Mouse (Mus musculus) liver, adult 2 months (tissue): ENCODE data around the gene Tppp. TPM values are rescaled to one million over a fixed set of nuclear protein-coding genes. Genes with fewer than 3 reads are reported as not detected.
"Not testable (repeated sequence)": the region's sequence is repeated elsewhere in the genome, so short reads cannot be mapped to it uniquely, and the experiment has no call there.

Experiments used
- DNase-seq: peaks from one replicate; pipeline ENCODE4 v3.0.0-alpha.2; 2011; ENCODE audit warnings: low read depth, low spot score; ENCODE audit errors: extremely low read depth
- H3K27ac ChIP-seq: fragments of 200-500 bp; replicated peaks from 2 replicates; pipeline ENCODE4 v1.5.1; 2012; ENCODE audit warnings: low read depth, mild to moderate bottlenecking, control low read depth, inconsistent platforms, low read length; ENCODE audit not compliant: insufficient read depth
- H3K27me3 ChIP-seq: fragments of 200-500 bp; 2 replicates; pipeline ENCODE4 v1.6.1; 2012; ENCODE audit warnings: mild to moderate bottlenecking, moderate library complexity, low read length, inconsistent platforms; ENCODE audit not compliant: control insufficient read depth, insufficient read depth
- H3K36me3 ChIP-seq: fragments of 200-500 bp; 2 replicates; pipeline ENCODE4 v1.6.1; 2012; ENCODE audit warnings: low read length, inconsistent platforms; ENCODE audit not compliant: control insufficient read depth, insufficient read depth
- H3K4me1 ChIP-seq: fragments of 200-500 bp; 2 replicates; pipeline ENCODE4 v1.6.1; 2011; ENCODE audit warnings: low read length; ENCODE audit not compliant: control insufficient read depth, insufficient read depth
- H3K4me3 ChIP-seq: fragments of 200-500 bp; 2 replicates; pipeline ENCODE4 v1.5.1; 2011; ENCODE audit warnings: low read depth, mild to moderate bottlenecking, control low read depth, low read length, moderate library complexity; ENCODE audit not compliant: insufficient read depth
- H3K79me2 ChIP-seq: fragments of 200-500 bp; 2 replicates; pipeline ENCODE4 v1.6.1; 2012; ENCODE audit warnings: inconsistent platforms, mild to moderate bottlenecking, low read length, moderate library complexity; ENCODE audit not compliant: control insufficient read depth, insufficient read depth
- H3K9ac ChIP-seq: fragments of 200-500 bp; 2 replicates; pipeline ENCODE4 v1.6.1; 2012; ENCODE audit warnings: low read depth, mild to moderate bottlenecking, control low read depth, inconsistent platforms, low read length
- CTCF ChIP-seq: fragments of 200-500 bp; IDR thresholded peaks from 2 replicates; pipeline ENCODE4 v1.5.1; 2011; ENCODE audit warnings: low read depth, low read length, control low read depth
- POLR2A ChIP-seq: fragments of 200-500 bp; IDR thresholded peaks from 2 replicates; pipeline ENCODE4 v1.6.1; 2011; ENCODE audit warnings: low read length, control low read depth; ENCODE audit not compliant: insufficient read depth; ENCODE audit errors: extremely low read depth
- WGBS: fragments of 180-500 bp; shearing (Covaris S2); methylation state at CpG from one replicate; pipeline ENCODE4 v1.1.7; 2018; 5-methylcytosine and 5-hydroxymethylcytosine counted together
- polyA plus RNA-seq: library from polyadenylated mRNA; depleted of rRNA; stranded (reverse); fragments of >200 nt; gene quantifications from 2 replicates; pipeline ENCODE4 v1.2.3, GENCODE M21; 2012; rRNA removed
- total RNA-seq: library from RNA; depleted of rRNA; stranded (reverse); fragments of >200 nt; gene quantifications from 2 replicates; pipeline ENCODE4 v1.2.3, GENCODE M21; 2014; rRNA removed

Gene Tppp
- total and polyA plus RNA-seq, 2 experiments, result 2.9 to 9.8 TPM

DNA sequence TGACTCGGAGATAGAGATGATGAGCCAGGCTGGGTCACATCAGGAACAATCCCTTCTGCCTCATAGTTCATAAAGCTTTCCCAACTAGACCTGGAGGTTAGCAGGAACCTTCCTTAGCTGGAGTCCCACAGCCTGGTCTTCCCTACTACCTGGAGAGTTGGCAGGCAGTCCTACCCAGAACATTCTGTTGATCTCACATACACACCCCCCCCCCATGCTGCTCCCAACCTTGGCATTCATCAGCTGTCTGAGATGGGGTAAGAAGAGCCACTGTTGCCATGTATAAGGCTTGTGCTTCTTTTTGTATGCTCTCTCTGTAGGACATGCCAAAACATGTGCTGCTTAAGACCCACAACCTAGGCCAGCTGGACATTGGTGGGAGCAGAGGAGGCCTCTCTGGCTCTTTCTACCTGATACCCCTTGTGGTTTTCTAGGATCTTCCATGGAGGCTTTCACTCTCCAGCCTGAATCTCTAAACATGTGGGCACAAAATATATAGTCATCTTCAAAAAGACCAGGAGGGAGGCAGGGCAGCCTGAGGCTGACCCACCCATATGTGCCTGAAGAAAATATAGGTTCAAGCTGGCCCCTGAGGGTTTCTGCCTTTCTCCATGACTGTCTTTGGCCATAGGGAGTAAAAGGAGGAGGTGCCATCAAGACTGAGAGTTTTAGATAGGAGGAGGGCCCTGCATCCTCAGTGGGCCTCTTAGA, 54.3 kb downstream of the Tppp start:
- no peak for DNase-seq
- Histone ChIP-seq H3K27ac (no peak overlapping the region), H3K9ac (no peak overlapping the region), H3K4me1 (no peaks in the 10 kb centered on the region), H3K4me3 (no peak overlapping the region), H3K36me3 (no peaks in the 10 kb centered on the region), H3K27me3 (no peaks in the 10 kb centered on the region), H3K79me2 (no peaks in the 10 kb centered on the region)
- no peak for TF ChIP-seq CTCF
- 95% methylated on average over 1 of the region's 1 CpGs for WGBS

DNA sequence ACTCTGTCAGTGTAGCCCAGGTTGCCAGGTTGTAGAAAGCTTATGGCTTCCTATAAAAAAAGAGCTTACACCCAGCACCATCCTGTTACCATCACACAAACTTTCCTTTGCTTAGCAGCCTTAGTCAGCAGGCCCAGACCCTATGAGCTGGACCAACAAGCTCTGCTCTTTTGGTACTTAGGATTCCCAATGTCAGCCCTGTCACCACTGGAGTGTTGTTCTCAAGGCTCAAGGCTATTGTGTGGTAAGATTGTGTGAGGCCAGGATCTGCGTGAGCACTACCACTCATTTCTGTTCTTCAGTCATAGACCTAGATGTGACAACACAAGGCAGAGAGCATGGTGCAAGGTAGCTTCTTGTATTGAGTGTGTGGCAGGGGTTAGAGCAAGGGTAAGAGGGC, 57.4 kb downstream of the Tppp start:
- no peaks in the 10 kb centered on the region for H3K4me1 ChIP-seq
- no peak overlapping the region for H3K9ac ChIP-seq
- no peak for TF ChIP-seq POLR2A
- no peak for TF ChIP-seq CTCF

DNA sequence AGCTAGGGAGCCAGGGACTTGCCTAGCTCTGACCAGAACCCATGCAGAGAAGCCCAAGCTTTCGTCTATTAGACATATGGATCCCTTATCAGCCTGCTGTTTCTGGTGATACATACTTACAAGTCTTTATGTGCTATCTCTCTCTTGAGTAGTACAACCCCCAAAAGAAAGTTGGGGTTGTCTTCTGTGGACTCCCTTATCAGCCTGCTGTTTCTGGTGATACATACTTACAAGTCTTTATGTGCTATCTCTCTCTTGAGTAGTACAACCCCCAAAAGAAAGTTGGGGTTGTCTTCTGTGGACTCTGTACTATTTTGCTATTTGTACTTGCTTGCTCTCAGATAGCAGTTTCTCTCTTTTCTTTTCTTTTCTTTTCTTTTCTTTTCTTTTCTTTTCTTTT, 62.0 kb downstream of the Tppp start:
- DNase-seq, H3K27me3 ChIP-seq, H3K27ac ChIP-seq: not testable (repeated sequence)

More for the DNA sequence above, 57.4 kb downstream of the Tppp start:
- no peak for DNase-seq
- H3K4me3 ChIP-seq, result no peak overlapping the region
- no peaks in the 10 kb centered on the region for H3K27me3 ChIP-seq
- H3K79me2 ChIP-seq, result no peaks in the 10 kb centered on the region
- no peaks in the 10 kb centered on the region for H3K36me3 ChIP-seq
- H3K27ac ChIP-seq, result no peak overlapping the region
- WGBS, result 96% methylated on average over 1 of the region's 1 CpGs

DNA sequence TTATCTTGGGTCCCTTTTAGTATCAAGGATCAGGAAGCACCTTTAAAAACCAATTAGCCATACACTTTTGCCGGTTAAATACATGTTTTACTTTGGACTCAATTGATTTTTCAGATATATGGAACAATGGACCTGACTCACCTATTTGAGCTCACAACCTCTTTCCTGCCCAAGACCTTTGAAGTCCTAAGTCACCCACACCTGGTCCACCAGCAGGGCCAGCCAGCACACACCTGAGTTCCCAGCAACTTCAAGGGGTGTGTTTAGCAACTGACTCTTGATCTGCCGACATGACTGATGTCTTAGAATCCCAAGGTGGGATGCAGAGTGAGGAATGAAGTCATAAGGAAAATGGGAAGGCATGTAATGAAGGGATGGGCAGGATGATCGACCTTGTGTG, 62.5 kb downstream of the Tppp start:
- TF ChIP-seq CTCF (no peak), POLR2A (no peak)
- no peak overlapping the region for H3K4me3 ChIP-seq
- no peaks in the 10 kb centered on the region for H3K4me1 ChIP-seq
- no peaks in the 10 kb centered on the region for H3K27me3 ChIP-seq
- H3K27ac ChIP-seq, result no peak overlapping the region
- H3K9ac ChIP-seq, result no peak overlapping the region
- H3K79me2 ChIP-seq, result no peaks in the 10 kb centered on the region
- 60% methylated on average over 3 of the region's 3 CpGs for WGBS
- no peak for DNase-seq
- no peaks in the 10 kb centered on the region for H3K36me3 ChIP-seq

More for the DNA sequence above, 62.0 kb downstream of the Tppp start:
- not testable (repeated sequence) for H3K36me3 ChIP-seq, H3K79me2 ChIP-seq, H3K9ac ChIP-seq, H3K4me1 ChIP-seq, H3K4me3 ChIP-seq
- WGBS, result 61% methylated on average over 1 of the region's 1 CpGs

DNA sequence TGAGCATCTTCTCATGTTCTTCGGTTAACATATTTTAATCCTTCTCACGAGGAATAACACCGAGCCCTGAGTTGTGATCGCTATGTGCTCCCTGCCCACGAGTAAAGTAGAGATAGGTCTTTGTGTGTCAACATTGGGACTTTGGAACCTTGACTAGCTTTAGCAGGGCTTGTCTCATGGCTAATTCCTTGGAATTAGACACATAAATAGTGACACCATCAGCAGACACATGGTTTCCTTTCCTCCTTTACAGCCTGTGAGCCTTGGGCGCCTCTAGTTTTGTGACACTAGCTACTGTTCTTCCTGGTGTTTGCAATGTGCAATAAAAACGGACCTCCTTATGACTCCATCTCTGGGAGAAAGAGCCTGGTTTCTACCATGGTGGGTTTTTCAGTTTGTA, 64.2 kb downstream of the Tppp start:
- Histone ChIP-seq H3K9ac (no peak overlapping the region), H3K79me2 (no peaks in the 10 kb centered on the region), H3K27me3 (no peaks in the 10 kb centered on the region), H3K4me1 (no peaks in the 10 kb centered on the region), H3K27ac (no peak overlapping the region), H3K4me3 (no peak overlapping the region), H3K36me3 (no peaks in the 10 kb centered on the region)
- no peak for DNase-seq
- TF ChIP-seq POLR2A (no peak), CTCF (no peak)
- 81% methylated on average over 7 of the region's 7 CpGs for WGBS

Other genes starting within 250 kb of the Tppp start
- gene Nkd2, start 161.8 kb upstream of the Tppp start, total RNA-seq, result 0.09 and 0.34 TPM in 2 replicates
- 0.34 and 0.83 TPM in 2 replicates for gene Nkd2, start 161.8 kb upstream of the Tppp start, polyA plus RNA-seq
- 0.37 and 1.2 TPM in 2 replicates for gene Trip13, start 71.6 kb upstream of the Tppp start, total RNA-seq
- gene Trip13, start 71.6 kb upstream of the Tppp start, polyA plus RNA-seq, result 0.20 and 0.24 TPM in 2 replicates
- 8.0 and 8.5 TPM in 2 replicates for gene Brd9, start 71.6 kb upstream of the Tppp start, total RNA-seq
- gene Brd9, start 71.6 kb upstream of the Tppp start, polyA plus RNA-seq, result 6.0 and 9.1 TPM in 2 replicates
- not detected in 2 replicates for gene Zdhhc11, start 45.6 kb upstream of the Tppp start, total RNA-seq
- gene Zdhhc11, start 45.6 kb upstream of the Tppp start, polyA plus RNA-seq, result not detected in 2 replicates
- 0.46 and 0.60 TPM in 2 replicates for gene Cep72, start 52.9 kb downstream of the Tppp start, total RNA-seq
- 0.37 and 1.2 TPM in 2 replicates for gene Cep72, start 52.9 kb downstream of the Tppp start, polyA plus RNA-seq
- gene Slc9a3, start 112.0 kb downstream of the Tppp start, total RNA-seq, result 0.09 TPM in 1 of 2 replicates, not detected in the other
- 0.04 and 0.07 TPM in 2 replicates for gene Slc9a3, start 112.0 kb downstream of the Tppp start, polyA plus RNA-seq
- 17.9 and 18.4 TPM in 2 replicates for gene Exoc3, start 199.3 kb downstream of the Tppp start, total RNA-seq
- gene Exoc3, start 199.3 kb downstream of the Tppp start, polyA plus RNA-seq, result 21.6 and 24.0 TPM in 2 replicates